Mouse (Mus musculus) embryonic facial prominence, embryonic 10.5 days (tissue): ENCODE data around the gene Hip1r. TPM values are rescaled to one million over a fixed set of nuclear protein-coding genes. Genes with fewer than 3 reads are reported as not detected.

Experiments
- DNase-seq: peaks from one replicate; pipeline ENCODE4 v3.0.0-alpha.2; 2017; ENCODE audit warnings: low spot score
- H3K27ac ChIP-seq: fragments of 300-500 bp; sonication (generic); replicated peaks from 2 replicates; pipeline ENCODE4 v1.5.1; 2016; ENCODE audit warnings: mild to moderate bottlenecking
- H3K27me3 ChIP-seq: fragments of 300-500 bp; sonication (generic); replicated peaks from 2 replicates; pipeline ENCODE4 v1.6.1; 2016; ENCODE audit warnings: low read depth, mild to moderate bottlenecking; ENCODE audit not compliant: poor library complexity, severe bottlenecking
- H3K36me3 ChIP-seq: fragments of 300-500 bp; sonication (generic); replicated peaks from 2 replicates; pipeline ENCODE4 v1.6.1; 2016; ENCODE audit warnings: mild to moderate bottlenecking, moderate library complexity
- H3K4me1 ChIP-seq: fragments of 300-500 bp; sonication (generic); 2 replicates; pipeline ENCODE4 v1.6.1; 2016
- H3K4me3 ChIP-seq: fragments of 300-500 bp; sonication (generic); 2 replicates; pipeline ENCODE4 v1.5.1; 2016; ENCODE audit warnings: mild to moderate bottlenecking, moderate library complexity
- H3K9me3 ChIP-seq: fragments of 300-500 bp; sonication (generic); 2 replicates; pipeline ENCODE4 v1.6.1; 2016; ENCODE audit warnings: mild to moderate bottlenecking
- WGBS: fragments of 180-500 bp; shearing (Covaris S2); methylation state at CpG from one replicate; pipeline ENCODE4 v1.1.7; 2016; 5-methylcytosine and 5-hydroxymethylcytosine counted together
- polyA plus RNA-seq: library from polyadenylated mRNA; unstranded; fragments of >200 nt; fragmentation: Nextera tagmentation; extraction: Ambion mirVana; gene quantifications from 2 replicates; pipeline ENCODE4 v1.2.1, GENCODE M21; 2016

The Hip1r gene
- polyA plus RNA-seq, 1 experiment from 2014 or later = 8.5 TPM

DNA sequence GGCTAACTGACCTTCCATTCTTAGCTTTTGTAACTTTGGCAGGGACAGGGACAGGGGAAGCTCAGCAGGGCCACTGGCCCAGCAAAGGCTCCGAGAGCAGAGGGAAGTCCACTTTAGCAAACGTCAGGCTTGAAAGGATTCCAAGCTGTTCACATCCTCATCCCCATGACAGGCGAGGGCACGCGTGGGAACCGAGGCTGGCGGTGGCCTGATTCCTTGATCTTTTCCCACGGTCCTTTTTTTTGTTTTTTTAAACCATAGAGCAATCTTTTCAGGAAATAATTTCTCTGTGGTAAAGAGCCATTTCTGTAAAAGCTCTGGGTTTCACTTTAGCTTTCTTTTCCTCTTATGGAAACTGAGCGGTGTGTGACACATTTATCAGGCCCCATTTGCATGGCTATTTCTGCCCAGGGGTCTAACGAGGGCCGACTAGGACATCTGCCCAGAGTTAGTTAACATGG is 41.4 kb downstream of the Hip1r start:
- Histone ChIP-seq H3K27ac (no peak overlapping the region), H3K36me3 (peaks cover 35% of the 10 kb centered on the region), H3K4me3 (no peak overlapping the region), H3K27me3 (no peaks in the 10 kb centered on the region), H3K4me1 (peaks cover 94% of the 10 kb centered on the region), H3K9me3 (no peaks in the 10 kb centered on the region)
- DNase-seq = no peak
- WGBS = 20% methylated on average over 11 of the region's 11 CpGs

- Histone ChIP-seq H3K36me3 (peaks cover 32% of the 10 kb centered on the region), H3K27me3 (no peaks in the 10 kb centered on the region), H3K4me3 (no peak overlapping the region), H3K27ac (no peak overlapping the region), H3K9me3 (no peaks in the 10 kb centered on the region), H3K4me1 (peaks cover 93% of the 10 kb centered on the region)
- 67% methylated on average over 2 of the region's 2 CpGs for WGBS
- DNase-seq = no peak
Measured at GRCm38 (mm10) chr5:124015727-124016126, 42.3 kb downstream of the Hip1r start.

DNA sequence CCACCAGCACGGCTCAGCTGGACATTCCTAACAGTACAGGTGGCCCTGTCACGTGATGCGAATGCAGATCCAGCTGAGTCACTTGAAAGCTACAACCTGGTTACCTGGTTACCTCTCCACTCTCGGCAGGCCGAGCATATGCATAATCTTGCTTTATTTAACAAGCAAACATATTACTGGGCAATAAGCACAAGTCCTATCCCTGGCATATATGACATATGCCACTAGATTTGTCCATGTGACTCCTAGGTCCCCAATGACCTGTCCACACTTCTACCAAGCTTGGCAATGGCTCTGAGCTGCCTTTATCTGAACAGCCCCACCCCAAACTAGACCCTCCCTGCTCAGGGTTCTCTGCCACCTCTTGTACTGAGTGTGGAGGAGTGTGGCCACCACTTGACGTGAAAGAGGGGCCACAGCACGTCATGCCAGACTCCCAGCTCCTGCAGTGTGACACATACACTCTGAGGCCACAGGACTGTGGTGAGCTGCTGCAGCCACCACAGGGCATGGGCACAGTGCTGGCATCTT is 42.9 kb downstream of the Hip1r start:
- H3K36me3 ChIP-seq = peaks cover 38% of the 10 kb centered on the region
- no peak for DNase-seq
- no peaks in the 10 kb centered on the region for H3K9me3 ChIP-seq
- H3K27me3 ChIP-seq = no peaks in the 10 kb centered on the region
- H3K4me3 ChIP-seq = no peak overlapping the region
- 0 out of 2 replicates have a peak overlapping the region, but pooled peaks have one; percentile 10 for H3K27ac ChIP-seq
- WGBS = 90% methylated on average over 7 of the region's 7 CpGs
- H3K4me1 ChIP-seq = peaks cover 90% of the 10 kb centered on the region

DNA sequence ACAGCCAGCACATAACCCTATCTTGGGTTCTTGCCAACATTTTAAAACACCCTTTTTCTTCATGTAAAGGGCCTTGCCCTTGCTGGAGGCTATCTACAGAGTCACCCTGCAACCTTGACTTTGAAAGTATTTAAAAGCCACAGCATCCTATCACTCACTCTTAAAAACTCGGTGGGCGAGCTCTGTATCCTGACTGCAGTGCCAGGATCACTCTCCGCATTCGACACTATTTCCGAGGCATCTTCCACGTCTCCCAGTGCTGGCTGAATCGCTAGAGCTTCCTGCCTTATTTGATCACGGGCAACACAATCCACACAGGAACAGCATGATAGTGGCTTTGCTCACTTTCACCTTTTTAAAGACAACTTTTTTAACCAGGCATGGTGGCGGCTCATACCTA is 44.5 kb downstream of the Hip1r start:
- Histone ChIP-seq H3K27me3 (no peaks in the 10 kb centered on the region), H3K36me3 (peaks cover 48% of the 10 kb centered on the region), H3K9me3 (no peaks in the 10 kb centered on the region), H3K4me3 (no peak overlapping the region), H3K4me1 (peaks cover 79% of the 10 kb centered on the region), H3K27ac (no peak overlapping the region)
- 87% methylated on average over 9 of the region's 9 CpGs for WGBS
- DNase-seq = no peak

GRCm38 (mm10) chr5:124018651-124019050 is 45.2 kb downstream of the Hip1r start:
- WGBS = 89% methylated on average over 9 of the region's 9 CpGs
- no peak overlapping the region for H3K4me3 ChIP-seq
- no peak overlapping the region for H3K27ac ChIP-seq
- peaks cover 77% of the 10 kb centered on the region for H3K4me1 ChIP-seq
- no peak for DNase-seq
- peaks cover 43% of the 10 kb centered on the region for H3K36me3 ChIP-seq
- H3K27me3 ChIP-seq = no peaks in the 10 kb centered on the region
- H3K9me3 ChIP-seq = no peaks in the 10 kb centered on the region

GRCm38 (mm10) chr5:124019348-124020216 is 46.2 kb downstream of the Hip1r start:
- Histone ChIP-seq H3K27me3 (no peaks in the 10 kb centered on the region), H3K9me3 (no peaks in the 10 kb centered on the region), H3K4me1 (peaks cover 77% of the 10 kb centered on the region), H3K27ac (no peak overlapping the region), H3K4me3 (no peak overlapping the region), H3K36me3 (peaks cover 43% of the 10 kb centered on the region)
- no peak for DNase-seq
- WGBS = 82% methylated on average over 12 of the region's 12 CpGs

DNA sequence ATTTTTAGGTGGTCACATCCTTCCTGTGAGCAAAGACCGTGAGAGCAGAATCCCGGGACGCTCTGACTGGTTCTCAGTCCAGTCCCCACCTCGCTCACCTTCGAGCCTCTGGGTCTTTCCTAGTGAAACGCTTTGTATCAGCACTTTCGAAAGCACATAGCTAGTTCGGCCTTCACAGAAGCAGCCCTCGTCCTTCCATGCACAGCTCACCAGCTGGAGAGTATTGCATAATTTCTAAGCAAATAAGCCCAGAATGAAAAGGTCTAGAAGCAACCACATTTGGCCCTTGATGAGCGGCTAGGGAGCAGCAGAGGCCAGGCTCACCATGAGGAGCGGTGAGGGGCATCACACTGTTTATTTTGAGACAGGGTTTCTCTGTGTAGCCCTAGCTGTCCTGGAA is 47.7 kb downstream of the Hip1r start:
- Histone ChIP-seq H3K27me3 (no peaks in the 10 kb centered on the region), H3K9me3 (no peaks in the 10 kb centered on the region), H3K4me1 (peaks cover 77% of the 10 kb centered on the region), H3K27ac (no peak overlapping the region), H3K4me3 (no peak overlapping the region), H3K36me3 (peaks cover 43% of the 10 kb centered on the region)
- 93% methylated on average over 11 of the region's 11 CpGs for WGBS
- no peak for DNase-seq

GRCm38 (mm10) chr5:124021701-124022100 is 48.3 kb downstream of the Hip1r start:
- Histone ChIP-seq H3K9me3 (no peaks in the 10 kb centered on the region), H3K4me1 (peaks cover 77% of the 10 kb centered on the region), H3K4me3 (no peak overlapping the region), H3K27me3 (no peaks in the 10 kb centered on the region), H3K27ac (no peak overlapping the region), H3K36me3 (peaks cover 44% of the 10 kb centered on the region)
- DNase-seq = no peak
- whole genome bisulfite sequencing = 84% methylated on average over 11 of the region's 11 CpGs

DNA sequence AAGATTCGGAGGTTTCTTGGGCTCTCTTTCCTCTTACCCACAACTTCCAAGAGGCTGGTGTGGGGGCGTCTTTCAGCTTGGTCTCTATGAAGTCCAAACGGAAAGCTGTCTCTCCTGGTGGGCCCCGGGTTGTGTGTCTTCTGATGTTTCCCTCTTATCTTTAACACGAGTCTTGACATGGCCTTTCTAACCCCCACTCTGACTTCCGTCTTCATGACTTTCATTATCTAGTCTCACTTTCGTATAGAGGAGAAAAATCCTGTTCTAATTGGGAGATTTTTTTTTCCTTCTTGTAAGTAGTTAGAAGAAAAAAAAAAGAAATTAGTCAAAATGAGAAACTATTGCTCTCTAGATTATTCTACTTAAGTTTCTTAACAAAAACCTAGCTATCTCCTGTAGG is 48.9 kb downstream of the Hip1r start:
- Histone ChIP-seq H3K27ac (no peak overlapping the region), H3K4me3 (no peak overlapping the region), H3K9me3 (no peaks in the 10 kb centered on the region), H3K27me3 (no peaks in the 10 kb centered on the region), H3K36me3 (peaks cover 51% of the 10 kb centered on the region), H3K4me1 (peaks cover 75% of the 10 kb centered on the region)
- WGBS = 84% methylated on average over 7 of the region's 7 CpGs
- no peak for DNase-seq

DNA sequence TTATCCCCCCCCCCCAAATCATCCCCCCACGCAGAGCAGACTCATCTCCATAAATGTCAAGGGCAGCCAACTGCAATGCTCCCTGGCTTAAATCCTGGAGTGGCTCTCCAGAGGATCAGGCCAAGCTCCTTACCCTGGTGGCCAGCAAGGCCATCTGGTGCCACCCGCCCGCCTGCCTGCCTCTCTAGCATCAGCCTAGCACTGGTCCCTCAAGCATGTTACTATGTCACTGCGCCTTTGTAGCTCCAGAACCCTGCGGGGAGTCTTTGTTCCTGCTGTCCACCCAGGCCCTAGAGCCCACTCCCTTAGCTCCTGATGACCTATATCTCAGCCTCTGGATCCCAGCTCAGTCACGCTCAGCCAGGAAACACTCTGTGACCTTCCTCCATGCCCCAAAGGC is 51.2 kb downstream of the Hip1r start:
- Histone ChIP-seq H3K9me3 (no peaks in the 10 kb centered on the region), H3K27me3 (no peaks in the 10 kb centered on the region), H3K4me3 (no peak overlapping the region; the same call in 1 of the 2 replicates), H3K27ac (peak overlapping the region; percentile 71), H3K4me1 (peaks cover 75% of the 10 kb centered on the region), H3K36me3 (peaks cover 61% of the 10 kb centered on the region)
- DNase-seq = no peak
- WGBS = 71% methylated on average over 6 of the region's 6 CpGs

DNA sequence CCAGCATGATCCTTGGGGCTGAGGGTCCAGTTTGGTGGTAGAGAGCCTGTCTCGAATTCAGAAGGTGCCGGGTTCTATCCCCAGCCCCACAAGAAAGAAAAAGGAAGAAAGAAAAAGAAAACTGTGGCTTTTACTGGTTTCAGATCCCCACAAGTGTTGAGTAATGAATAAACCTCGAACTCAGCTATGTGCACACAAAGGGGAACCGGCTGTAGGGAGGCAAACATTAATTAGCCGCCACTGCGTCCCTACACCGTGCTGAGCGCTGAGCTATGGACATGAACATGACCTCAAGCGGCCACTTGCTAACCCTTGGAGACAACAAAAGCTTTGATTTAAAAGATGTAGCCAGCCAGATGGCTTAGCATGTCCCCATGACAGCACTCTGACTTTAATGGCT is 51.7 kb downstream of the Hip1r start:
- H3K4me1 ChIP-seq = peaks cover 75% of the 10 kb centered on the region
- peak overlapping the region; percentile 71; the same call in 1 of the 2 replicates for H3K27ac ChIP-seq
- H3K36me3 ChIP-seq = peaks cover 65% of the 10 kb centered on the region
- no peaks in the 10 kb centered on the region for H3K27me3 ChIP-seq
- 66% methylated on average over 9 of the region's 9 CpGs for WGBS
- no peaks in the 10 kb centered on the region for H3K9me3 ChIP-seq
- H3K4me3 ChIP-seq = no peak overlapping the region; the same call in 1 of the 2 replicates
- no peak for DNase-seq

DNA sequence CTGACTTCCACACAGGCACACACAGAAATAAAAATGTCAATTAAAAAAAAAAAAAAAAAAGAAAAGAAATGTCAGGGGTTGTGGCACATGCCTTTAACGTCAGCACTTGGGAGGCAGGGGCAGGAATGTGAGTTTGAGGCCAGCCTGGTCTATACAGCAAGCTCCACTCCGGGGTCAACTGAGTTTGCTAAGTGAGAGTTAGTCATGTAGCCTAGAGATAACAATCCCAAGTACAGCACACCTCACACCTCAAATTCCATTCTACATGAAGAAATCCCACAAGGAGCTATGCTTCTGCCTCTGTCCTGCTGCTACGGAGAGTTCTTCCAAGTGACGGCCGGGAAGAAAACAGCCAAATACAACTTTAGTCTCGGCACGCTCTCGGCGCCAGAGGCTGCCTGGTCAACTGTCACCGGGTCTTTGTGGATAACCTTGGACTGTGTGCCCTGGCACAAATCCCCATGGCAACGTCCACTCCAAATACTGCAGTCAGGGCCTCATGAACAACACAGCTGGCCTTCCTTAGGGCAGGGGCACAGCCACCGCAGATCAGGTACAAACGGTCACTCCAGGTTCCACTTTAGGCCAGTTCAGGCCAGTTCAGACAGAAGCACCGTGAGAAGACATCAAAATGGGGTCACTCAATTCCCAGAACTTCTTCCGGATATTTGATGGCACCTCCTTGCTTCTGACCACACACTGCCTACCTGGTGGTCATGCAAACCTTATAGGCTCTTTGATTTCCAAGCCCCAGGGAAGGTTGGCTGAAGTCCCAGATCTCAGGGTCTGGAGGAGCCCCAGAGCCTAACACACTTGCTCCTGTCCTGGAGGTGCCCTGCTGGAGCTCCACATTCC is 52.4 kb downstream of the Hip1r start:
- H3K4me3 ChIP-seq = no peak overlapping the region
- WGBS = 90% methylated on average over 15 of the region's 15 CpGs
- H3K4me1 ChIP-seq = peaks cover 80% of the 10 kb centered on the region
- no peaks in the 10 kb centered on the region for H3K9me3 ChIP-seq
- H3K27ac ChIP-seq = peak overlapping the region; percentile 14; the same call in 1 of the 2 replicates
- DNase-seq = no peak
- no peaks in the 10 kb centered on the region for H3K27me3 ChIP-seq
- peaks cover 63% of the 10 kb centered on the region for H3K36me3 ChIP-seq
